Mouse (Mus musculus) hindbrain, embryonic 13.5 days (tissue): Measurements from ENCODE around the gene Islr2. TPM values are rescaled to one million over a fixed set of nuclear protein-coding genes. Genes with fewer than 3 reads are reported as not detected.

Experiments used
- ATAC-seq: fragments of 200-750 bp; cut with Nextera tagmentation; 2 replicates; pipeline ENCODE4 v1.8.0; 2017; ENCODE audit warnings: moderate TSS enrichment; ENCODE audit not compliant: low FRiP score
- H3K27ac ChIP-seq: fragments of 300-500 bp; sonication (generic); 2 replicates; pipeline ENCODE4 v1.5.1; 2015; ENCODE audit warnings: inconsistent platforms, mild to moderate bottlenecking, moderate library complexity
- H3K27me3 ChIP-seq: fragments of 300-500 bp; sonication (generic); 2 replicates; pipeline ENCODE4 v1.6.1; 2015; ENCODE audit warnings: mild to moderate bottlenecking, inconsistent platforms
- H3K36me3 ChIP-seq: fragments of 300-500 bp; sonication (generic); 2 replicates; pipeline ENCODE4 v1.6.1; 2015; ENCODE audit warnings: mild to moderate bottlenecking, inconsistent platforms
- H3K4me1 ChIP-seq: fragments of 300-500 bp; sonication (generic); replicated peaks from 2 replicates; pipeline ENCODE4 v1.6.1; 2015; ENCODE audit warnings: inconsistent platforms
- H3K4me2 ChIP-seq: fragments of 300-500 bp; sonication (generic); 2 replicates; pipeline ENCODE4 v1.6.1; 2015; ENCODE audit warnings: inconsistent platforms, mild to moderate bottlenecking, moderate library complexity
- H3K4me3 ChIP-seq: fragments of 300-500 bp; sonication (generic); 2 replicates; pipeline ENCODE4 v1.5.1; 2015; ENCODE audit warnings: mild to moderate bottlenecking, inconsistent platforms
- H3K9ac ChIP-seq: fragments of 300-500 bp; sonication (generic); 2 replicates; pipeline ENCODE4 v1.6.1; 2015; ENCODE audit warnings: mild to moderate bottlenecking, inconsistent platforms
- H3K9me3 ChIP-seq: fragments of 300-500 bp; sonication (generic); 2 replicates; pipeline ENCODE4 v1.6.1; 2016; ENCODE audit warnings: inconsistent platforms
- WGBS: fragments of 180-500 bp; shearing (Covaris S2); methylation state at CpG from one replicate; pipeline ENCODE4 v1.1.7; 2015; 5-methylcytosine and 5-hydroxymethylcytosine counted together
- microRNA-seq: library from miRNA; unstranded; fragments of <30 nt; microRNA quantifications from one replicate; pipeline ENCODE4, GENCODE M21; 2016
- polyA plus RNA-seq: library from polyadenylated mRNA; unstranded; fragments of >200 nt; fragmentation: Nextera tagmentation; extraction: Ambion mirVana; gene quantifications from 2 replicates; pipeline ENCODE4 v1.2.1, GENCODE M21; 2015

Gene Islr2
- polyA plus RNA-seq, 1 experiment from 2014 or later: 11.3 TPM

- H3K4me2 ChIP-seq: no peak overlapping the region
- WGBS: 90% methylated on average over 22 of the region's 22 CpGs
- H3K4me1 ChIP-seq: peaks cover 38% of the 10 kb centered on the region
Measured at GRCm38 (mm10) chr9:58156819-58157560, 47.1 kb downstream of the Islr2 start.

GRCm38 (mm10) chr9:58155366-58155765 lies 48.8 kb downstream of the Islr2 start:
- peaks cover 38% of the 10 kb centered on the region for H3K4me1 ChIP-seq
- peak overlapping the region; percentile 30 for H3K27ac ChIP-seq
- H3K27me3 ChIP-seq: peaks cover 11% of the 10 kb centered on the region; the same call in 1 of the 2 replicates
- H3K9me3 ChIP-seq: no peaks in the 10 kb centered on the region
- ATAC-seq: no peak
- no peak overlapping the region for H3K4me2 ChIP-seq
- no peaks in the 10 kb centered on the region for H3K36me3 ChIP-seq
- no peak overlapping the region for H3K9ac ChIP-seq
- H3K4me3 ChIP-seq: no peak overlapping the region
- 50% methylated on average over 3 of the region's 3 CpGs for WGBS

More at GRCm38 (mm10) chr9:58156819-58157560, 47.1 kb downstream of the Islr2 start:
- no peaks in the 10 kb centered on the region for H3K9me3 ChIP-seq
- no peak overlapping the region for H3K27ac ChIP-seq
- H3K9ac ChIP-seq: no peak overlapping the region
- no peaks in the 10 kb centered on the region for H3K36me3 ChIP-seq
- H3K27me3 ChIP-seq: peaks cover 13% of the 10 kb centered on the region; the same call in 1 of the 2 replicates
- no peak overlapping the region for H3K4me3 ChIP-seq
- no peak for ATAC-seq

GRCm38 (mm10) chr9:58153095-58153494 lies 51.0 kb downstream of the Islr2 start:
- Histone ChIP-seq H3K36me3 (no peaks in the 10 kb centered on the region), H3K27ac (no peak overlapping the region), H3K9ac (peak overlapping the region; percentile 8; the same call in 1 of the 2 replicates), H3K27me3 (peaks cover 10% of the 10 kb centered on the region; the same call in 1 of the 2 replicates), H3K4me2 (no peak overlapping the region), H3K4me1 (peaks cover 28% of the 10 kb centered on the region), H3K9me3 (no peaks in the 10 kb centered on the region), H3K4me3 (no peak overlapping the region)
- 78% methylated on average over 2 of the region's 3 CpGs for WGBS
- ATAC-seq: no peak

GRCm38 (mm10) chr9:58150733-58151361 lies 53.3 kb downstream of the Islr2 start:
- Histone ChIP-seq H3K27me3 (peaks cover 7% of the 10 kb centered on the region; the same call in 1 of the 2 replicates), H3K36me3 (no peaks in the 10 kb centered on the region), H3K9me3 (no peaks in the 10 kb centered on the region), H3K4me1 (peaks cover 16% of the 10 kb centered on the region), H3K4me3 (no peak overlapping the region), H3K4me2 (no peak overlapping the region), H3K9ac (no peak overlapping the region), H3K27ac (no peak overlapping the region)
- 76% methylated on average over 4 of the region's 4 CpGs for WGBS
- no peak for ATAC-seq

GRCm38 (mm10) chr9:58148806-58149205 lies 55.3 kb downstream of the Islr2 start:
- H3K36me3 ChIP-seq: no peaks in the 10 kb centered on the region

More at GRCm38 (mm10) chr9:58148806-58149205, 55.3 kb downstream of the Islr2 start:
- Histone ChIP-seq H3K27ac (no peak overlapping the region), H3K4me1 (peaks cover 10% of the 10 kb centered on the region), H3K9me3 (no peaks in the 10 kb centered on the region), H3K4me3 (no peak overlapping the region), H3K9ac (no peak overlapping the region), H3K27me3 (peaks cover 10% of the 10 kb centered on the region; the same call in 1 of the 2 replicates), H3K4me2 (no peak overlapping the region)
- ATAC-seq: no peak
- WGBS: 72% methylated on average over 2 of the region's 2 CpGs

Small RNA genes lying within 50 kb of the gene (microRNA-seq; reads per million reads assigned to microRNA genes)
- not detected for gene Mir6385

Other genes starting within 250 kb of the Islr2 start
- gene Cyp11a1, start 197.9 kb downstream of the Islr2 start, polyA plus RNA-seq: 0.31 and 0.57 TPM in 2 replicates
- 19.1 and 20.1 TPM in 2 replicates for gene Stra6, start 140.5 kb downstream of the Islr2 start, polyA plus RNA-seq
- gene Ccdc33, start 85.5 kb downstream of the Islr2 start, polyA plus RNA-seq: 0.81 and 0.91 TPM in 2 replicates
- gene Islr, start within 50 bp of the Islr2 start, polyA plus RNA-seq: 40.9 and 43.7 TPM in 2 replicates
- gene Pml, start 45.5 kb upstream of the Islr2 start, polyA plus RNA-seq: 4.0 and 4.7 TPM in 2 replicates
- gene Stoml1, start 48.8 kb upstream of the Islr2 start, polyA plus RNA-seq: 105 and 116 TPM in 2 replicates
- 8.0 and 8.1 TPM in 2 replicates for gene Loxl1, start 108.9 kb upstream of the Islr2 start, polyA plus RNA-seq
- gene Tbc1d21, start 166.1 kb upstream of the Islr2 start, polyA plus RNA-seq: not detected in 2 replicates